Mouse (Mus musculus): ENCODE measurements around the gene Olfr638. TPM values are rescaled to one million over a fixed set of nuclear protein-coding genes. Genes with fewer than 3 reads are reported as not detected.

Olfr638 gene
- polyA plus RNA-seq, 1 experiment from 2014 or later: not detected

DNA sequence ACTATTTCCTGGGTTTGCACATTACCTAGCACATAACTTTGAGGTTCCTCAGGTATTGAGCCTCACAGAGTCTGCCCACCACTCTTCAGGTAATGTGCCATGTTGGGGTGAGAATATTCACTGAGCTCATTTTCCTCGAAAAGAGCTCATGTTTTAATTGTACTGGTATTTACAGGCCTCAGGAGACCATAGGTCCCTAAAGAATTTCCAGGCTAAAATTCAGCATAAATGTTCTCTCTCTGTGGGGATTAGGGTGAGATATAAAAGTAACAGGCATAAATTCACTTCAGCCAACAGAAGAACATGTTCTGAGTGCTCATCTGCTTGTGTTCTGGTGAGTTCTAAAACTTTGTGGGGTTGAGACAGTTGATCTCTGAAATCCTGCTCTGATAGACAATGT lies 36.6 kb downstream of the Olfr638 start, which contains the start of gene Olfr641:
TSS of gene Olfr641 (plus strand) at position 301 of the 400 bp plus-strand sequence.
- WGBS: 76% methylated on average over 1 of the region's 1 CpGs
- ATAC-seq: no peak
- no peak within 1 kb of the TSS for H3K9ac ChIP-seq (ENCODE audit: low read depth, low read length)

DNA sequence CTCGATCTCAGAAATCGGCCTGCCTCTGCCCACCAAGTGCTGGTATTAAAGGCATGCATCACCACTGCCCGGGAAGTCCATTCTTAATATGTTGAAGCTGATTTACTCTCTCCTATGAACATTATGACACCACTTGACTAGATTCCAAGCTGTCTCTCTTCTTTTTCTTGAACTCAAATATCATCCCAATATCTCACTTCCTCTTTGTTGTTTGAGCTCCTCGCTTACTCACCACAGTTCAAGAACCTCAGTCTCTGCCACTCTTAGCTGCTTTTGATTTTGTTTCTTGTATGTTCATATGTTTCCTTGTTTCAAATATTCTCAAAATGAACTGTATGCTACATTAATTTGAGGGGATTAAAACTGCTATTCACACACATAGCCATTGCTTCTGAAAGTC lies 52.2 kb downstream of the Olfr638 start:
- ATAC-seq: no peak
- WGBS: 89% methylated on average over 4 of the region's 4 CpGs
- no peaks in the 10 kb centered on the region for H3K4me1 ChIP-seq (ENCODE audit: control insufficient read depth, insufficient read depth, low read length)
- no peak overlapping the region for H3K27ac ChIP-seq (ENCODE audit: low read length)
- H3K27me3 ChIP-seq (replicated peaks; ENCODE audit: control insufficient read depth, insufficient read depth, low read length): no peaks in the 10 kb centered on the region
- no peak overlapping the region for H3K9ac ChIP-seq (ENCODE audit: low read depth, low read length)
- no peak overlapping the region for H3K4me3 ChIP-seq (ENCODE audit: low read length)
- no peaks in the 10 kb centered on the region for H3K36me3 ChIP-seq (ENCODE audit: control insufficient read depth, insufficient read depth, low read length)
- H3K4me2 ChIP-seq (ENCODE audit: low read depth, low read length): no peak overlapping the region
- H3K9me3 ChIP-seq (ENCODE audit: control insufficient read depth, low read length): no peaks in the 10 kb centered on the region

More for the DNA sequence above, 36.6 kb downstream of the Olfr638 start, which contains the start of gene Olfr641:
- Histone ChIP-seq H3K27me3 (replicated peaks; ENCODE audit: control insufficient read depth, insufficient read depth, low read length) (no peaks in the 10 kb centered on the region), H3K9me3 (ENCODE audit: control insufficient read depth, low read length) (no peaks in the 10 kb centered on the region), H3K4me3 (ENCODE audit: low read length) (no peak within 1 kb of the TSS), H3K4me2 (ENCODE audit: low read depth, low read length) (no peak within 1 kb of the TSS), H3K4me1 (ENCODE audit: control insufficient read depth, insufficient read depth, low read length) (no peaks in the 10 kb centered on the region), H3K27ac (ENCODE audit: low read length) (no peak within 1 kb of the TSS), H3K36me3 (ENCODE audit: control insufficient read depth, insufficient read depth, low read length) (no peaks in the 10 kb centered on the region)

DNA sequence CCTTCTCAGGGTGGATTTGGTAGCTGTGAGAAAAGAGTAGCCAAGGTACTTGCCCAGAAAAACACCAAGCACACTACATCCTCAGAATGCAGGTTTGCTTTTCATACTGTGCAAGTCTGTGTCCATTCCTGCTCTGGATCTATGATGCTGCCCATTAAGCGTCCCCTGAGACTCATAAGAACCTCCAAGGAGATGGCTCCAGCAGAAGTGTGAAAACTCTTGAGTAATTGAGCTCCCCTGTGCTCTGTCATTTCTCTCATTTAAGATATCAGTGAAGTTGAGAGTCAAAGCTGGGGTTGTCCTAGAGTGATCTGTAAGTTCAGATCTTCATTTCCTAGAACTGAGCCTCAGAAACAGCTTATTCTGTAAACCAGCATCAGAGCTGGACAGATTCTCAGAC lies 54.0 kb downstream of the Olfr638 start, which contains the start of gene Olfr642:
TSS of gene Olfr642 (minus strand) at position 101 of the 400 bp plus-strand sequence.
- Histone ChIP-seq H3K4me2 (ENCODE audit: low read depth, low read length) (no peak within 1 kb of the TSS), H3K9me3 (ENCODE audit: control insufficient read depth, low read length) (no peaks in the 10 kb centered on the region), H3K27ac (ENCODE audit: low read length) (no peak within 1 kb of the TSS), H3K36me3 (ENCODE audit: control insufficient read depth, insufficient read depth, low read length) (no peaks in the 10 kb centered on the region), H3K4me1 (ENCODE audit: control insufficient read depth, insufficient read depth, low read length) (no peaks in the 10 kb centered on the region), H3K9ac (ENCODE audit: low read depth, low read length) (no peak within 1 kb of the TSS), H3K27me3 (replicated peaks; ENCODE audit: control insufficient read depth, insufficient read depth, low read length) (no peaks in the 10 kb centered on the region), H3K4me3 (ENCODE audit: low read length) (no peak within 1 kb of the TSS)
- no peak for ATAC-seq
- WGBS: 83% methylated on average over 1 of the region's 1 CpGs

Other genes starting within 250 kb of the Olfr638 start
- gene Olfr630, start 241.4 kb upstream of the Olfr638 start, polyA plus RNA-seq (2015; fragmentation: Nextera tagmentation; extraction: Ambion mirVana): not detected in 2 replicates
- gene Olfr69, start 227.2 kb upstream of the Olfr638 start, polyA plus RNA-seq (2015; fragmentation: Nextera tagmentation; extraction: Ambion mirVana): not detected in 2 replicates
- gene Olfr68, start 219.0 kb upstream of the Olfr638 start, polyA plus RNA-seq (2015; fragmentation: Nextera tagmentation; extraction: Ambion mirVana): not detected in 2 replicates
- gene Olfr67, start 206.9 kb upstream of the Olfr638 start, polyA plus RNA-seq (2015; fragmentation: Nextera tagmentation; extraction: Ambion mirVana): not detected in 2 replicates
- 1,955 and 2,476 TPM in 2 replicates for gene Hbb-bt, start 184.8 kb upstream of the Olfr638 start, polyA plus RNA-seq (2015; fragmentation: Nextera tagmentation; extraction: Ambion mirVana)
- gene Hbb-bs, start 170.7 kb upstream of the Olfr638 start, polyA plus RNA-seq (2015; fragmentation: Nextera tagmentation; extraction: Ambion mirVana): 6,207 and 7,496 TPM in 2 replicates
- not detected in 2 replicates for gene Hbb-bh2, start 158.2 kb upstream of the Olfr638 start, polyA plus RNA-seq (2015; fragmentation: Nextera tagmentation; extraction: Ambion mirVana)
- gene Hbb-bh1, start 155.6 kb upstream of the Olfr638 start, polyA plus RNA-seq (2015; fragmentation: Nextera tagmentation; extraction: Ambion mirVana): 0.64 and 1.2 TPM in 2 replicates
- 30.0 and 42.2 TPM in 2 replicates for gene Hbb-y, start 145.5 kb upstream of the Olfr638 start, polyA plus RNA-seq (2015; fragmentation: Nextera tagmentation; extraction: Ambion mirVana)
- gene Olfr66, start 112.5 kb upstream of the Olfr638 start, polyA plus RNA-seq (2015; fragmentation: Nextera tagmentation; extraction: Ambion mirVana): not detected in 2 replicates
- not detected in 2 replicates for gene Olfr64, start 104.3 kb upstream of the Olfr638 start, polyA plus RNA-seq (2015; fragmentation: Nextera tagmentation; extraction: Ambion mirVana)
- not detected in 2 replicates for gene Olfr65, start 95.3 kb upstream of the Olfr638 start, polyA plus RNA-seq (2015; fragmentation: Nextera tagmentation; extraction: Ambion mirVana)
- not detected in 2 replicates for gene Olfr631, start 69.9 kb upstream of the Olfr638 start, polyA plus RNA-seq (2015; fragmentation: Nextera tagmentation; extraction: Ambion mirVana)
- not detected in 2 replicates for gene Olfr632, start 64.4 kb upstream of the Olfr638 start, polyA plus RNA-seq (2015; fragmentation: Nextera tagmentation; extraction: Ambion mirVana)
- not detected in 2 replicates for gene Olfr633, start 54.3 kb upstream of the Olfr638 start, polyA plus RNA-seq (2015; fragmentation: Nextera tagmentation; extraction: Ambion mirVana)
- gene Olfr635, start 27.6 kb upstream of the Olfr638 start, polyA plus RNA-seq (2015; fragmentation: Nextera tagmentation; extraction: Ambion mirVana): not detected in 2 replicates
- gene Olfr639, start 18.6 kb downstream of the Olfr638 start, polyA plus RNA-seq (2015; fragmentation: Nextera tagmentation; extraction: Ambion mirVana): not detected in 2 replicates
- not detected in 2 replicates for gene Olfr640, start 26.8 kb downstream of the Olfr638 start, polyA plus RNA-seq (2015; fragmentation: Nextera tagmentation; extraction: Ambion mirVana)
- not detected in 2 replicates for gene Olfr641, start 36.7 kb downstream of the Olfr638 start, polyA plus RNA-seq (2015; fragmentation: Nextera tagmentation; extraction: Ambion mirVana)
- not detected in 2 replicates for gene Olfr642, start 53.9 kb downstream of the Olfr638 start, polyA plus RNA-seq (2015; fragmentation: Nextera tagmentation; extraction: Ambion mirVana)
- not detected in 2 replicates for gene 4930516K23Rik, start 62.7 kb downstream of the Olfr638 start, polyA plus RNA-seq (2015; fragmentation: Nextera tagmentation; extraction: Ambion mirVana)
- not detected in 2 replicates for gene Olfr644, start 73.1 kb downstream of the Olfr638 start, polyA plus RNA-seq (2015; fragmentation: Nextera tagmentation; extraction: Ambion mirVana)
- gene Olfr645, start 86.7 kb downstream of the Olfr638 start, polyA plus RNA-seq (2015; fragmentation: Nextera tagmentation; extraction: Ambion mirVana): not detected in 2 replicates
- not detected in 2 replicates for gene Olfr646, start 106.1 kb downstream of the Olfr638 start, polyA plus RNA-seq (2015; fragmentation: Nextera tagmentation; extraction: Ambion mirVana)
- not detected in 2 replicates for gene Ubqln5, start 131.1 kb downstream of the Olfr638 start, polyA plus RNA-seq (2015; fragmentation: Nextera tagmentation; extraction: Ambion mirVana)
- gene Olfr643, start 138.7 kb downstream of the Olfr638 start, polyA plus RNA-seq (2015; fragmentation: Nextera tagmentation; extraction: Ambion mirVana): not detected in 2 replicates
- gene Ubqln3, start 144.5 kb downstream of the Olfr638 start, polyA plus RNA-seq (2015; fragmentation: Nextera tagmentation; extraction: Ambion mirVana): not detected in 2 replicates
- not detected in 2 replicates for gene Ubqlnl, start 151.8 kb downstream of the Olfr638 start, polyA plus RNA-seq (2015; fragmentation: Nextera tagmentation; extraction: Ambion mirVana)
- not detected in 2 replicates for gene Olfm5, start 166.1 kb downstream of the Olfr638 start, polyA plus RNA-seq (2015; fragmentation: Nextera tagmentation; extraction: Ambion mirVana)
- gene Olfr648, start 184.6 kb downstream of the Olfr638 start, polyA plus RNA-seq (2015; fragmentation: Nextera tagmentation; extraction: Ambion mirVana): 0.11 and 0.20 TPM in 2 replicates
- not detected in 2 replicates for gene Olfr649, start 197.2 kb downstream of the Olfr638 start, polyA plus RNA-seq (2015; fragmentation: Nextera tagmentation; extraction: Ambion mirVana)
- 0.78 and 1.2 TPM in 2 replicates for gene Trim6, start 220.0 kb downstream of the Olfr638 start, polyA plus RNA-seq (2015; fragmentation: Nextera tagmentation; extraction: Ambion mirVana)
- gene Trim34a, start 245.7 kb downstream of the Olfr638 start, polyA plus RNA-seq (2015; fragmentation: Nextera tagmentation; extraction: Ambion mirVana): 2.0 and 2.6 TPM in 2 replicates